Mouse (Mus musculus): Measurements from ENCODE around the gene Crtap.
A peak's percentile ranks its signal among the peaks of the same experiment; 100 is the strongest.

Crtap gene

DNA sequence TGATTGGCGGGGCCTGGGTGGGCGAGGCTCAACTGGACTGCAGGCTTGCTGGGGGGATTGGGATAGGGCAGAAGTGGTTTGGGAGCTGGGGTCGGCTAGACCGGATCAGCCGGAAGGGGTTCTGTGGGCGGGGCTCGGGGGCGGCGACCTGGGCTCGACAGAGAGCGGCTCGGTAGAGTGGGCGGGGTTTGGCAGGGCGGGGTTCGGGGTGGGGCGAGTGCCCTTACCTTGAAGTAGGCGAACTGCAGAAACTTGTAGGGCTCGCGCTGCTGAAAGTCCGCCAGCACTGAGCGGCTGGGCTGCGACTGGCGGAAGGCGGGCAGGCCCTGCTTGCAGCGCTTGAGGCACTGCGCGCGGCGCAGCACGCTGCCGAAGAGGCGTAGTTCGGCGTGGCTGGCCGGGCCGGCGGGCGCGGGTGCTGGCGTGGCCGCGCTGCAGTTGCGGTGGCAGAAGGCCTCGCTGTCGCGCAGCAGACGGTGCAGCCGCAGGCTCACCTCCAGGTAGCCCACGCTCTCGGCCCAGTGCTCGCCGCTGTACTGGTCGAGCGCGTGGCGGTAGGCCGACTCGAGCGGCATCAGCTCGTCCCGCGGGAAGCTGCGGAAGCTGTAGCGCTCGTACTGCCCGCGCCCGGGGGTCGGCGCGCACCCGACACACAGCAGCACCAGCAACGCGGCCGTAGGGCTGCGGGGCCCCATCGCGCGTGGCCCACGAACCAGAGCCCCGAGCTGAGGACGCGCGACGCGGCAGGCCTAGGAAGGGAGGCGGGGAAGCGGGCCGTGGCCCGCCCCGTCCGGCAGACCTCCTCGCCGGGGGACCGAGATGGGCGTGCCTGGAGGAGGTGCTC, at the start of gene Crtap:
Gene Crtap, minus strand, starts transcription at position 771 of the 844 bp plus-strand sequence.
- DNase-seq (ENCODE audit: low spot score) = no peak

DNA sequence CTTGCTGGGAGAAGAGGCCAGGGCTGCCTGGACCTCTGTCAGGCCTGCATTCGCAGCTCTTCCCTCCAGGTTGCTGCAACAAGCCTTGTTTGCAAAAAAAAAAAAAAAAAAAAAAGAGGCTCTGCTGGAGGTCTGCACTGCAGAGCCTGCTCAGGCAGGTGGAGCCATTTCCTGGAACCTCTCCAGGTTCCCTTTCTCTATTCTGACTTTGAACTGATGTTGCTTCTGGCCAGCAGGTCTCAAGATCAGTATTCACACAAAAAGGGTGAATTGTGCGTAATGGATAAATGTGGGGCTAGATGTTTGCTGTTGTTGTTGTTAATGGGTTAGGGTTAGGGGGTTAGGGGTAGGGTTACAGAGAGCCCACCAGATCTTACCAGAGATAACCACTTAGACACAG, 45.2 kb upstream of the Crtap start:
- no peak for DNase-seq (ENCODE audit: low spot score)

DNA sequence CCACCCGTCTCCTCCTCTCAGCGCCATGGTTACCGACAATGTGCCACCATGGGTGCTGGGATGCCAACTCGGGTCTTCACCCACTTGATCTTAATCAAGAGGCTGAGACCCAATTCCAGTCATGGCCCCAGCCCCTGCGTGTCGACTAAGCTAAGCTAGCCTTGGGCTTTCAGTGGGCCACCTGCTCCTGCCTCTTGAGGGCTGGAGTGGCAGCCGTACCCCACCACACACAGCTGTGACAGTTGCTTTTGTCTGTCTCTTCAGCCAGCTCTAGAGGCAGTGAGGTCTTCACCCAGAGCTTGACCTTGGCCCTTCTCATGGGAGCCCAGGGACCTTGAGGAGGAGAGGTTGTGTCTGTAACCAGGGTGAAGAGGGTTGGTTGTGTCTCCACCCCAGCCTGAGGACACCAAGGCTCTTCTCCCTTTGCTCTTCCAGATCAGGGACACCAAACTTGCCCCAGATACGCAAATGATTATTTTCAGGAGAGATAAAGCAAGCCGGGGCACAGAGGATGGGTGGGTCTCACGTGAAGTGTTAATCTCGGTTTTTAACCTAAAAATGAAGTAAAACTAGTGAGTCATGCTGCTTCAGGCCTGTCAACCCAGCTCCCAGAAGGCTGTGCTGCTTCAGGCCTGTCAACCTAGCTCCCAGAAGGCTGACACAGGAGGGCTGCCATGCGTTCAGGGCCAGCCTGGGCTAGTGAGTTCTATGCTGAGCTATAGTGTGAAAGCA, 37.8 kb upstream of the Crtap start:
- DNase-seq (ENCODE audit: low spot score) = peak; percentile 10

DNA sequence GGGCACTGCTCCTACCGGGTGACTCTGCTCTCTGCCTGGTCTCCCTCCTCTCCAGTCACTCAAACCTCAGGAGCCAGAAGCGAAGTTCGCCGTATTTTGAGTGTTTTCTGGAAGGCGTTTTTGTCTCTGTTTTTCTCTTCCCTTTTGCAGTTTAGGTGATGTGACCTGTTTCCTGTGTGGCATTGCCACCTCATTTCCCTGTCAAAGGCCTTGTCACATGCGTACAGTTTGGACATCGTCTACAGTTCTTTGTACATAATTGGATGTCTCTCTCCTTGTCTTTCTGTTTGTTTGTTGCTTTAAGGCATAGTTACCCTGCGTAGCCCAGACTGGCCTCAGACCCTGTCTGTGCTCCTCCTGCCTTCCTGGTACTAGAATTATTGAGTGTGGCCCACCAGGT, 37.0 kb upstream of the Crtap start:
- no peak for DNase-seq (ENCODE audit: low spot score)

DNA sequence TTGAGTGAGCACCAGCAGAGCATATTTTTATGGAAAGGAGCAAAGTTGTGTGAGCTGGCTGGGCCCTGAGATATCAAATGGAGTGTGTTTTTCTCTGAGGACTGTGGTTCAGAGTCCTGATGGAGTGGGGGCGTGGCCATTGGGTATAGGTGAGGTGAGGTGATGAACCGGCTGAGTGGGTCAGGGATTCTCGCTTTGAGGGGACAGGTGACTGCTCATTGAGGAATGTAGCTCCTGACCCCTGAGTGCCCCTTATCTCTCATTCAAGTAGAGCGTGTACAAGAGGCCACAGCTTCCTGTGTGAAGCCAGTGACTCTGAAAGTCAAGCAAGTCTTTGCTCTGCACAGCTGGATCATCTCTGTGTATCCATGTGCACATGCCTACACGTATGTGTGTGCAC, 35.7 kb upstream of the Crtap start:
- DNase-seq (ENCODE audit: low spot score) = no peak

DNA sequence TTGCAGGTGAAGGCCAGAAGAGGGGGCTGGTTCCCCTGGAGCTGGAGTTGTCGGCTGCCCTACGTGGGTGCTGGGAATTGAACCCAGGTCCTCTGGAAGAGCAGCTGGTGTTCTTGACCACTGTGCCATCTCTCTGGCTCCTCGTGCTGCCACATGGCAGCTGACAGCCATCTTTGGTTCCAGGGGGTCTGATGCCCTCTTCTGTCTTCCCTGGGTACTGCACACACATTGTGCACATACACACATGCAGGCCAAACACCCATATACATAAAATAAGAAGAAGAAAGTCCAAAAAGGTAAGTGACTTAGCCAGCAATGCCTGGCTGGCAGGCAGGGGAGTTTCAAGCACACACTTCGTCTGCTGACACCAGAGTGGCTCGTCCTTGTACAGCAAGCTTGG, 35.1 kb upstream of the Crtap start:
- no peak for DNase-seq (ENCODE audit: low spot score)

DNA sequence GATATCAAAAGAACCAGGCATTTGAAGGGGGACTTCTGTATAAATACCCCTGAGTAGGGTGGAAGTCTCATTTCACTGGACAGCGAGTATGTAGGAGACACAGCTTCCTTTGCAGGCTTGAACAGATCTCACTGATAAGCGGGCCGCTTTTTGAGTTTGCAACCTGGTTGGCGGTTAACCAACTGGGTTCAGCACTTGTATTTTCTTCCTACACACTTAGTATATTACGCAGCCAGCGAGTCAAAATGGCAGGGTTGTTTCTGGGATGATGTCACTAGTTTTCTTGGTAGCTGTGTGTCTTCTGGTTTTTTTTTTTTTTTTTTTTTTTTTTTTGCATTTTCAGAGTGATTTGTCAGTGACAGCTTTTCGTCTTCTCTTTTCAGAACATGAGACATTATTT, 31.3 kb upstream of the Crtap start:
- DNase-seq (ENCODE audit: low spot score) = no peak

DNA sequence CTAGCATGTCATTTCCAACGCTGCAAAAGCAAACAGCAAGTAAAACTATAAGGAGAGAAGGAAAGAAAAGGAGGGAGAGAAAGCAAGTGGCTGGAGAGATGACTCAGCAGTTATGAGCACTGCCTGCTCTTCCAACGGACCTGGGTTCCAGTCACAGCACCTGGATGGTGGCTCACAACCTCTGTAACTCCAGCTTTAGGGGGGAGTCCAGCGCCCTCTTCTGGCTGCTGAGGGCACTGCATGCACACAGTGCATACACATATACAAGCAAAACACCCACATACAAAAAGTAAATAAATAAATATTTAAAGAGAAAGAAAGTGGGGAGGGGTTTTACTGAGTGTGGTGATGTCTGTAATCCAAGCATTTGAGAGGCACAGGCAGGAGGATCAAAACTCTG, 30.6 kb upstream of the Crtap start:
- no peak for DNase-seq (ENCODE audit: low spot score)

DNA sequence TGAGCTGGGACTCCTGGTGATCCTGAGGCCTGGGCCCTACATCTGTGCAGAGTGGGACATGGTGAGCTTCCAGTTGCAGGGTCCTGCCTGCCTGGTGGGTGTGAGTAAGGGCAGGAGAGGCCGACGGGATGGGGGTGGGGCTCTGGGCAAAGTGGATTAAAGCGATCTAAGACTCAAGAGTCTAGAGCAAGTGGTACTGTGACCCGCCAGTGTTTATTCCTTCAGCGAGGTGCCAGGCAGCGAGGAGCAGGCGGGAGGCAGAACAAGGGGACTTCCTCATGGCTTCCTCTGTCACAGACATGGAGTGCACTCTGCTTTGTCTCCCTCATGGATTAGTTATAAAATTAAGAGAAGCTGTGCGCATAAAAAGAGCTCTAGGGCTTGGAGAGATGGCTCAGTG, 30.0 kb upstream of the Crtap start:
- DNase-seq (ENCODE audit: low spot score) = no peak

DNA sequence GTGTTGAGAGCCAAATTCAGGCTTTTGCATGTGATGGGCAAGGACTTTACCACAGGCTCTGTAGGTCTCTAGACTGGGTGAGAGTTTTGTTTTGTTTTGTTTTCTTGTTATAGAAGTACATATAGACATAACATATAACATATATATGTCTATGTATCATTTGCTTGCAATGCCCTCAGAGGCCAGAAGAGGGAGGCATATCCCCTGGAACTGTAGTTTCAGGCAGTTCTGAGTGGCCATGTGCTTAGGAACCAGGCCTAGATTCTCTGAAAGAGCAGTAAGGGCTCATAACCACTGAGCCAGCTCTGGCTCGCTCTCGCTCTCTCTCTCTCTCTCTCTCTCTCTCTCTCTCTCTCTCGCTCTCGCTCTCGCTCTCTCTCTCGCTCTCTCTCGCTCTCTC, 27.7 kb upstream of the Crtap start:
- peak; percentile 65 for DNase-seq (ENCODE audit: low spot score)

DNA sequence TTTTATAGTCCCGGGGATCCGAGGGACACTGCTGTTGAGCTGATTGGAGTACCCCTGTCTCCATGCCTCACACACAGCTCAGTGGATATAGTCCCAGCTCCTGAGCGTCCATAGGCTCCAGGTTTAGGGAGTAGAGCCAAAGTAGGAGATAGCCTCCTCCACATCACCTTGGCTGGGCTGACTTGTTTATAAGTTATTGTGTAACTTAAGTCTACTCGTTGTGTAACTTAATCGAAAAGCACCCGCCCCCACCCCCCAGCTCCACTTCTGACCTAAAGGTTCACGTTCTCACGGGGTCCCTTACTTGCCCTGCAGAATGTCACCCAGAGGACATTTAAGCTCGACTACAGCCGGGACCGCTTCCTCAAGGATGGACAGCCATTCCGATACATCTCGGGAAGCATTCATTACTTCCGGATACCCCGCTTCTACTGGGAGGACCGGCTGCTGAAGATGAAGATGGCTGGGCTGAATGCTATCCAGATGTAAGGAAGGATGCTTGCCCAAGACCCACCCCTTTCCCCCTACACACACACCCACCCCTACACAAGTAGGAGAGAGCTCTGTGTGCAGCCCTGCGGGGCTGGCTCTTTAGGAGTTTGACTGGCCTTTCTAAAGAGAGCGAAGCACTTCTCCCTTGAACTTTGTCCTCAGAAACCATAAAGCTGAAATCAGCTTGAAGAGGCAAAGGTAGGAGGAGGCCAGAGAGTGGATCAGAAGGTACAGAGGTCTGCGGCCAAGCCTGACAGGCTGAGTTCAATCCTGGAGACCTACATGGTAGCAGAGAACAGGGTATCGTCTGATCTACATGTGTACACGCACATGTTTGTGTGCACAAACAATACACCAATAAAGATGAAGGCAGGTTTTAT, 26.4 kb upstream of the Crtap start:
- DNase-seq (ENCODE audit: low spot score) = no peak

DNA sequence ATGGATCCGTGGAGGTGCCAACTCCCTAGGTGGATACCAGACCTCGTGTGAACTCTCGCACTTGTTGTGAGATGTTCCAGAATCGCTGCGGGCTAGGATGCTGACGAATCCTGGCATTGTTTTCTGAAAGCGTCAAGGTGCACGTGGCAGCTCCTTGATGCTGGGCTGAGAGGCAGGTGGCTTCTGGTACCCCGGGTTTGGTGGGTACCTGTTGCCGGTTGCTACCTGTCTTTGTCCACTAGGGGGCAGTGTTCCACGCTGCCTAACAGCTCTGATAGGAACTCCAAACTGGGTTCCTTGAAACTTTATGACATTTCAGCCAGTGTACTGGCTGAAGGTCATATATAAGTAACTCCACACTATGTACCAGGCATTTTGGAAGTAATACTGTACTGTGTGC, 25.2 kb upstream of the Crtap start:
- peak; percentile 58 for DNase-seq (ENCODE audit: low spot score)

DNA sequence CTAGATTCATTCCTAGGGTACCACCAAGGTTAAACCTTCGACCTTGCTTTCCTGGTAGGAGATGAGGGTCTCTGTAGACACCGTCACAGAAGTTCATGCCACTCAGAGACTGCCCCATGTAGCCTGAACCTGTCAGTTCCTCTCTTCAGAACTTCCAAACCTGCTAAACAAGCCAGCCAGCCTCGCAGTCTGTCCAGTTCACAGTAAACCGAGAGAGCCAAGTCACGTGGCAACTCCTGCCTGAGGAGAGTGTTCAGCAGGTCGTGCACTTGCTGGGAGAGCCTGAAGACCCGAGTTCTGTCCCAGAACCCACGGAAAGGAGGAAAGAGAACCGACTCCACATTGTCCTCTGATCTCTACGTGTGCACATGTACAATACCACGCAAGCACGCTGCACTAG, 23.4 kb upstream of the Crtap start:
- no peak for DNase-seq (ENCODE audit: low spot score)

DNA sequence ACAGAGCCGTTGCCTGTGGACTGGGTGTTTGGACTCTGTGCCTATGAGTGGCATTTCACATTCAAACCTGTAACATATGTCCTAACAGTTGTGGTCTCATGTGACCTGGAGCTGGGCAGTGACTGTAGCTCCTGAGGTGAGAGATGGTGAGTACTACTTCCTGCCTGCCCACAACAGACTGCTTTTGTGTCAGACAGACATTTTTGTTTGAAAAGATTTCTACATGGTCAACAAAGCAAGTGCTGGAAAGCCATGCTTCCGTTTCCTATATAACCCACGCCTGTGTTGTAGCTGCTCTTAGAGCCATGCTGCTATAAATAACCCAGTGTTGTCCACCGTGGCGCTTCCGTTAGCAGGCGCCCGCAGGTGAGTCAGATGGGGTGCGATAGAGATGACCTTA, 21.9 kb upstream of the Crtap start:
- DNase-seq (ENCODE audit: low spot score) = no peak

DNA sequence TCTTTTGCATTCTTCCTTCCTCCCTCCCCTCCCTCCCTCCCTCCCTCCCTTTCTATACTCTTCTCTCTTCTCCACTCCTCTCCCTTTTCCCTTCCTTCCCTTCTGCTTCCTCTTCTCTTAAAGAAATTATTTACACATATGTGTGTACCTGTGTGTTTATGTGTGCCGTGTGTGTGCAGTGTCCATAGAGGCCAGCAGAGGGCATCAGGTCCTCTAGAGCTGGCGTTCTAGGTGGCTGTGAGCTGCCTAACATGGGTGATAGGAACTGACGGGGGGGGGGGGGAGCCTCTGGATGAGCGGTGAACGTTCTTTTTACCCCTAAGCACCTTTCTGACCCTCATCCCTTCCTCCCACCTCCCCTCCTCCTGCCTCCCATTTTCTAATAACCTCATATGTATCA, 20.8 kb upstream of the Crtap start:
- no peak for DNase-seq (ENCODE audit: low spot score)

DNA sequence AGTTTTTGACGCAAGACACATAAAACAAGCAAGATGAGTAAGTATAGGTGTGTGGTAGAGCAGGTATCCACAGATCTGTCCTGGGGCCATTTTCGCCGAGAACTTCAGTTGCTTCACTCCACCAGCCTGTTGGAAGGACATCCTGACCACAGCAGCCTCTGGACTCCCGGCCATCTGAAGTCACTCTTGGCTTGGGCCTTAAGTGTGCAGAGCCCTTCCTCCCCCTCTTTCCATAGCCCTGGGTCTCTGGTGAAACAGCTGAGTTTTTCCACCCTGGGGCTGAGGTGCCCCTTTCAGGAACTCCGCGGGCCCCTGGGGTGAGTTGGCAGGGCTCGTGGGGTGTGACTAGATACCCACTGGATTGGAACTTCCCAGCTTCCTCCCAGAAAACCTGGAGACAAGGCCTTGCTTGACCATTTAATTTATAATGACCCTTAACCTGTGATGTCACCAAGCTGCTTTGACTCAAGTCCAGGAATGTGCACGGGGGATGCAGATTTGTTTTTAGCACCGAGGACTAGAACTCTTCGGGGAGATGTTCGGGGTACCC, 19.9 kb upstream of the Crtap start:
- no peak for DNase-seq (ENCODE audit: low spot score)

DNA sequence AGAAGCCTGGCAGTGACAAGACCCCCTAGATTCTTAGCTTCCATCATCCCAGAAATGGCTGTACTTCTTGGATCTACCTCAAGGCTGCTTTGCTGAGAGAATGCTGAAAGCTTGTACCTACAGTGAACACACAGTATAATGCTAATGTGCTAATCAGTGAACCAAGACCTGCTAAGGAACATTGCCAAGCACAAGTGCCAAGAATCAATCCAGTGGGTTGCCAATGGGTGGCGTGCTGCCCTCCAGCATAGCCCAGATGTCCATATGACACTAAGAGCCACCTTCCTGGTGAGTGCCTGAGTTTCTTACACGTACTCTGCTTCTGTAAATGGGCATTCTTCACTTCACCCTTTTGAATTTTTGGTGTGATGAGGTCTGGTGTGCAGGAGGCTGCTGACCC, 17.2 kb upstream of the Crtap start:
- DNase-seq (ENCODE audit: low spot score) = no peak

DNA sequence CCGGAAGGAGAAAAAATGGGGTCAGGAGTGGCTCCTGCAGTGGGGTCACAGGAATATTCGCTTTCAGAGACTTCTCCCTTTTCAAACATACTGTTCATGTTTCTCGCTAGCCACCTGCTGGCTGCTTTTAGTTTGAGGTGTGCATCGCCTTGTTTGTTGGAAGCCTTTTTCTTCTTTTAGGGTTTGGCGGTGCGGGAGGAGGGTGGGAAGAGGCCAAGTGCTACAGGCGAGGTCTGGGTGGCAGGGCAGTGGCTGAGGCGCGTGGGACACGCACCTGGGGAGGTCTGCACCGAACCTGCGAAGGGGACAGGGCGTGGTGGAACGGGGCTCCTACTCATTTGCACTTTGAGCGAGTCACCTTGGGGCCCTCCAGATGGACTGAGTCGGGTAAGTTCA, 11.2 kb upstream of the Crtap start:
- DNase-seq (ENCODE audit: low spot score) = peak; percentile 46

DNA sequence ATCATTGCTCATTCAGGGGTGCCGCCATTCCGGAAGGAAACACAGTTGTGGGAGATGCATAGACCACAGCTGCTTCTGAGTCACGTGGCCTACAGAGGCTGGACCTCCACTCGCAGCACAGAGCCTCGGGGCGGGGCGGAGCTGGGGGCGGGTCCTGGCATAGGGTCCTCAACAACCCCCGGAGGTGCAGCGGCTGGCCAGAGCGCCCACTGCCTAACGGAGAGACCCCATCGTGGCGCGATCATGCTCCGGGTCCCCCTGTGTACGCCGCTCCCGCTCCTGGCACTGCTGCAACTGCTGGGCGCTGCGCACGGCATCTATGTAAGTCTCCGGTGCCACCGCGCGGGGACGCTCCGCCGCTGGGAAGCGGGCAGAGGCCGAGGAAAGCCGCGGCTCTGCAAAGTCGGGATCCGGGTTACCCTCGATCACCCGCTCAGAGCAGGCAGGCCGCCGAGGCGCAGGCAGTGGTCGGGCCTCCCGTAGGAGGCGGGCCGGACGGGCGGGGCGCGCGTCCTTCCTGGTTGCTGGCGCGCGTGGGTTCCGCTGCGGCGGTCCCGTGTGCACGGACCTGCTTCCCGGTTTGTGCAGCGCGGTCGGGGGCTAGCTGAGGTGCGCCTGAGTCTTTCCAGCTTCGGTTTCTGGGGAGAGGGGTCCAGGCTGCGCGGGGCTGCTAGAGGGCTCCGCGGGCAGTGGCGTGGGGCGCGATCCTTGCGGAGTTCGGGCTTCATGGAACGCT, 10.6 kb upstream of the Crtap start, which contains the start of the genes Glb1 and Tmppe:
Gene Glb1, plus strand, starts transcription at position 128 of the 736 bp plus-strand sequence.
Gene Tmppe, plus strand, starts transcription at position 157 of the 736 bp plus-strand sequence.
- DNase-seq (ENCODE audit: low spot score) = peak; percentile 50

DNA sequence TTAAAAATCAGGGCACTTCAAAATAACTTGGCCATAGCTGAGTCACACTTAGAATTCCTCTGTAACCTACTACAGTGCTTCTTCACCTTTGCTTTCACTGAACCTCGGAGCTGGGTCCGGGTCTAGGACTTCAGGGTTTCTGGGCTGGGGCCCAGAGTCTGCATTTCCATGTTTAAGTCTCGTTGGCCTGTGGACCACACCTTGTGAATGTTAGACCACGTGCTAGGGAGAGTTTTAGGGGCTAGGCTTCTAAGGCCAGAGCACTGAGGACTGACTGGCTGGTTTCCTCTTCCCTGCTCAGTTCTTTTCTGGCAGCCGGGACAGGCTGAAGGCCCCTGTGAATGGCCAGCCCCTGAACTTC, 10.1 kb upstream of the Crtap start:
- no peak for DNase-seq (ENCODE audit: low spot score)

DNA sequence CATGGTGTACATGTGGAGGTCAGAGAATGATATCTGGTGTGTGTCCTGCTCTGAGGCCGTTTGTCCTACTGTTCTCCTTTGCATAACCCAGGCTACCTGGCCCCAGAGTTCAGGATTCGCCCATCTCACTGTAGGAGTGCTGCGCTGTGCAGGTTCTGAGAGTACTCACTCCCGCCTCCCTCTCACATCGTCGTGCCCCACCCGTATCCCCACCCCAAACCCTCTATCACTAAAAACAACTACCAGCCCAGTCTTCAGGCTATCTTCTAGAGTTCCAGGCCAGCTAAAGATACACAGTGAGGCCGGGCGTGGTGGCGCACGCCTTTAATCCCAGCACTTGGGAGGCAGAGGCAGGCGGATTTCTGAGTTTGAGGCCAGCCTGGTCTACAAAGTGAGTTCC, 9.2 kb upstream of the Crtap start:
- DNase-seq (ENCODE audit: low spot score) = no peak

DNA sequence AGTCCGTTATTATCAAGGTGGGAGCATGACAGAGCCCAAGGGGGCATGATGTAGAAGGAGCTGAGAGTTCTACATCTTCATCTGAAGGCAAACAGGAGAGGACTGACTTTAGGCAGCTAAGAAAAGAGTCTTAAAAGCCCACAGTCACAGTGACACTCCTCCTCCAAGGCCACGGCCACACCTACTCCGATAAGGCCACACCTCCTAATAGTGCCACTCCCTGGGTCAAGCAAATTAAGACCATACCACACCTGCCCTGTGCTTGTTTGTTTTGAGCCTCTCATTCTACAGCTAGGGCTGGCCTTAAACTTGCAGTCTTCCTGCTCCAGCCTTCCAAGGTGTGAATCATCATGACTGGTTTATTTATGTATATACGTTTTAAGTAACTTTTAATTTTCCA, 4.8 kb upstream of the Crtap start:
- no peak for DNase-seq (ENCODE audit: low spot score)
